In the genomic region with DNA sequence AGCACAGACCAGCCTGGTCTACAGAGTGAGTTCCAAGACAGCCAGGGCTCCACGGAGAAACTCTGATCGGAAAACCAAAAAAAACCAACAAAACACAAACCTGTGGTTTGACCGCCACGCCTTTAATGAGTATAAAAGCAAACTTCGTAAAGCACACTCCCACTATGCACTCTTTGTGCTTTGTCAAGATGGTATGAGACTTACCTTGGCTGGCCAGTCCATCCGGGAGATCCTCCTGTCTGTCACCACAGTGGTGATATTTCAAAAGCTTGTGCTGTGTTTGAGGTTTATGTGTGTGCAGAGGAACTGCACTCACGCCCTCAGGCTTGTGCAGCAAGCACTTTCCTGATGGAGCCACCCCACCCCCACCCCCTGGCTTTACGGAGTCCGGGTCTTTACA, we compare ENCODE assay signal across 31 mouse cellular contexts.
"Had no signal": no experiment of that assay in that cellular context is flagged by ENCODE, and none has a peak within 500 bp of the region (broad histone marks: within the 10 kb centered on the region; RNA-seq: fewer than 3 reads in every experiment).

No protein-coding gene starts in this region.

- H3K4me1 ChIP-seq: limb, embryonic 10.5 days; limb, embryonic 12.5 days; lung, embryonic 15.5 days; midbrain, embryonic 10.5 days; midbrain, embryonic 12.5 days; midbrain, embryonic 13.5 days; midbrain, embryonic 15.5 days had no signal

- ATAC-seq: liver, embryonic 12.5 days; liver, postnatal 0 days; lung, postnatal 0 days; midbrain, embryonic 13.5 days; midbrain, embryonic 15.5 days; midbrain, embryonic 16.5 days had no signal

- H3K4me2 ChIP-seq: limb, embryonic 12.5 days; limb, embryonic 13.5 days; limb, embryonic 15.5 days; liver, embryonic 11.5 days; liver, embryonic 12.5 days; liver, embryonic 13.5 days; liver, embryonic 15.5 days; lung, embryonic 14.5 days; lung, embryonic 15.5 days; midbrain, embryonic 11.5 days; midbrain, embryonic 12.5 days; midbrain, embryonic 13.5 days; midbrain, embryonic 15.5 days had no signal

- DNase-seq: left cerebral cortex, postnatal 4 days; liver; liver, embryonic 13.5 days; liver, postnatal 0 days; lung, adult 18-20 months; lung, adult 2 months; lung, embryonic 14.5 days; lung, postnatal 10 days; lung, postnatal 14 days; lung, postnatal 36 days; lung, postnatal 4 days; midbrain, embryonic 14.5 days had no signal

- H3K4me3 ChIP-seq: limb, embryonic 10.5 days; limb, embryonic 12.5 days; limb, embryonic 13.5 days; limb, embryonic 15.5 days; liver, embryonic 12.5 days; liver, embryonic 13.5 days; liver, embryonic 15.5 days; lung, embryonic 15.5 days; megakaryocyte, embryonic 14.5 days; midbrain, embryonic 10.5 days; midbrain, embryonic 12.5 days; midbrain, embryonic 13.5 days; midbrain, embryonic 15.5 days; myocyte had no signal

- H3K27ac ChIP-seq: limb, embryonic 10.5 days; limb, embryonic 12.5 days; limb, embryonic 13.5 days; limb, embryonic 15.5 days; liver, embryonic 12.5 days; liver, embryonic 13.5 days; liver, embryonic 14.5 days; liver, embryonic 15.5 days; lung, embryonic 15.5 days; macrophage; midbrain, embryonic 10.5 days; midbrain, embryonic 12.5 days; midbrain, embryonic 13.5 days; midbrain, embryonic 15.5 days had no signal

- H3K36me3 ChIP-seq: liver, embryonic 15.5 days; lung, embryonic 15.5 days; midbrain, embryonic 15.5 days had no signal

- H3K9me3 ChIP-seq: limb, embryonic 10.5 days; limb, embryonic 12.5 days; limb, embryonic 13.5 days; limb, embryonic 15.5 days; liver, embryonic 12.5 days; liver, embryonic 13.5 days; liver, embryonic 15.5 days; lung, embryonic 15.5 days; megakaryocyte, embryonic 14.5 days; midbrain, embryonic 10.5 days; midbrain, embryonic 12.5 days; midbrain, embryonic 13.5 days; midbrain, embryonic 15.5 days had no signal

- H3K27me3 ChIP-seq: limb, embryonic 12.5 days; limb, embryonic 13.5 days; limb, embryonic 15.5 days; liver, embryonic 12.5 days; liver, embryonic 13.5 days; liver, embryonic 15.5 days; lung, embryonic 15.5 days; megakaryocyte, embryonic 14.5 days; midbrain, embryonic 12.5 days; midbrain, embryonic 13.5 days; midbrain, embryonic 15.5 days had no signal

- H3K9ac ChIP-seq: limb, embryonic 12.5 days; limb, embryonic 13.5 days; limb, embryonic 15.5 days; liver, embryonic 12.5 days; liver, embryonic 13.5 days; liver, embryonic 14.5 days; liver, embryonic 15.5 days; liver, postnatal 0 days; lung, embryonic 14.5 days; lung, embryonic 15.5 days; midbrain, embryonic 12.5 days; midbrain, embryonic 13.5 days; midbrain, embryonic 15.5 days had no signal
